Mouse (Mus musculus): ENCODE data around the gene Lin52. TPM values are rescaled to one million over a fixed set of nuclear protein-coding genes. Genes with fewer than 3 reads are reported as not detected.

Lin52 gene
- polyA plus RNA-seq, 1 experiment from 2014 or later, result 8.5 TPM

DNA sequence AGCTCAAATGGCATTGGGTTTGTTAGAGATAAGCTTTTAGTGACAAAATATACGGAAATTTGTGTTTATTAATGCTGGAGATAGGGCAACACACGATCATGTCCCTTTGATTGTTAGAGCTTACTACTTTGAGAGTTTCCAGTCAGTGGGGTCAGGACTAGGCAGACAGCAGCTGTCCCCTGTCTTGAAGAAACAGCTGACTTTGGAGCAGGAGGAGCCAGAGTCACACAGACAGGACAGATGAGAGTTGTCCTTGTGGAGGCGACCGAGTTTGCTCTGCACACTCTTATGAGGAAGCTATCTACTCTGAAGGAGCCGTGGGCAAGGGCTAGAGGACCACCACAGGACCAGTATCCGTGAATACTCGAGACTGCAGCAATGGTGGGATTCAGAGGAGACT is 27.7 kb downstream of the Lin52 start:
- Histone ChIP-seq H3K27ac (replicated peaks) (no peak overlapping the region), H3K4me3 (ENCODE audit: low read depth, low read length) (no peak overlapping the region), H3K9me3 (ENCODE audit: control insufficient read depth, low read length) (no peaks in the 10 kb centered on the region), H3K36me3 (ENCODE audit: control insufficient read depth, insufficient read depth, low read length) (no peaks in the 10 kb centered on the region; the same call in 1 of the 2 replicates), H3K27me3 (ENCODE audit: control insufficient read depth, insufficient read depth, low read length) (no peaks in the 10 kb centered on the region), H3K9ac (ENCODE audit: low read length) (no peak overlapping the region), H3K4me1 (replicated peaks; ENCODE audit: control insufficient read depth, insufficient read depth) (no peaks in the 10 kb centered on the region), H3K4me2 (replicated peaks; ENCODE audit: low read depth) (no peak overlapping the region)
- DNase-seq (ENCODE audit: low spot score) (no peak), ATAC-seq (ENCODE audit: low FRiP score, low TSS enrichment) (no peak)
- WGBS, result 80% methylated on average over 7 of the region's 7 CpGs
- TF ChIP-seq EP300 (optimal IDR thresholded peaks at IDR 0.05), result no peak
- TF ChIP-seq CTCF (IDR thresholded peaks at IDR 0.05; ENCODE audit: low read depth), result no peak

- DNase-seq (ENCODE audit: low spot score) (no peak), ATAC-seq (ENCODE audit: low FRiP score, low TSS enrichment) (no peak)
- H3K9ac ChIP-seq (ENCODE audit: low read length), result no peak overlapping the region
- H3K36me3 ChIP-seq (ENCODE audit: control insufficient read depth, insufficient read depth, low read length), result no peaks in the 10 kb centered on the region; the same call in 1 of the 2 replicates
- 52% methylated on average over 2 of the region's 2 CpGs for WGBS
- H3K9me3 ChIP-seq (ENCODE audit: control insufficient read depth, low read length), result no peaks in the 10 kb centered on the region
- H3K4me2 ChIP-seq (replicated peaks; ENCODE audit: low read depth), result no peak overlapping the region
- no peaks in the 10 kb centered on the region for H3K4me1 ChIP-seq (replicated peaks; ENCODE audit: control insufficient read depth, insufficient read depth)
- no peak overlapping the region for H3K27ac ChIP-seq (replicated peaks)
- H3K4me3 ChIP-seq (ENCODE audit: low read depth, low read length), result no peak overlapping the region
- no peaks in the 10 kb centered on the region for H3K27me3 ChIP-seq (ENCODE audit: control insufficient read depth, insufficient read depth, low read length)
- TF ChIP-seq EP300 (optimal IDR thresholded peaks at IDR 0.05) (no peak), CTCF (IDR thresholded peaks at IDR 0.05; ENCODE audit: low read depth) (no peak)
These were observed 30.0 kb downstream of the Lin52 start for GRCm38 (mm10) chr12:84481251-84481650.

DNA sequence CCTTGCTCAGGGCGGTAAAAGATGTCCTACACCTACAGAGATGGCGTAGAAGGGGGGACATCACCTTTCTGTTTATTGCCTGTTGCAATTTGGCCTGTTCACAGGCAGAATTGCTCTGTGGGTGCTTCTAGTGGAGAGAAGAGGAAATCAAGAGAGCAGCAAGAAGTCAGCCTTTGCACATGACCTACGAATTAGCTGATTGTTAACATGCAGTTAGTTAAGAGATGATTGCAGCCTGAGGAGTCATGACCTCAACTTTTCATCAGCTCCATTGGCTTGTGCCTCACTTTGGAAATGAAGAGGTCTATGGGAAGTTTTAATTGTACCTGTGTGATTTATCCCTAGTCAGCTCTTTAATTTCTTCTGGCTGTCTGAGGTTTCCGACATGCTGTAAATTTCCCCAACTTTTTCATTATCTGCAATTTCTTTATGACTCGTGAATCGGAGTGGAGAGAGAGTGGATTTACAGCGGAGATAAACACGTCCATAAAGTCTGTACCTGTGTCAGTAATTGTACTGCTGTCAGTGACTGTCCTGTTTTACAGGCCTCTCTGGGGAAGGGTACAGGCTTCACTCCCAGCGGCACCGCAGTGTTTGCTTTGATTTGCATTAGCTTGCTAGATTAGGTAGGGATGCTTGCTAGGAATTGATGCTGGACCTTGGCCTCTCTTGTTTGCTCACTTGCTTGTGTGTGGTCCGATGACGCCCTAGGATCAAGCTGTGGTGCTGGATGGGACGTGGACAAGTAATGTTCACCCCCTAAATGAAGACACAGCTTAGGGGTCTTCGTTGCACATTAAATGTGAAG is 31.8 kb downstream of the Lin52 start:
- Histone ChIP-seq H3K36me3 (ENCODE audit: control insufficient read depth, insufficient read depth, low read length) (no peaks in the 10 kb centered on the region; the same call in 1 of the 2 replicates), H3K4me1 (replicated peaks; ENCODE audit: control insufficient read depth, insufficient read depth) (no peaks in the 10 kb centered on the region), H3K27ac (replicated peaks) (no peak overlapping the region), H3K27me3 (ENCODE audit: control insufficient read depth, insufficient read depth, low read length) (no peaks in the 10 kb centered on the region), H3K4me3 (ENCODE audit: low read depth, low read length) (no peak overlapping the region), H3K9ac (ENCODE audit: low read length) (no peak overlapping the region), H3K4me2 (replicated peaks; ENCODE audit: low read depth) (no peak overlapping the region), H3K9me3 (ENCODE audit: control insufficient read depth, low read length) (no peaks in the 10 kb centered on the region)
- no peak for TF ChIP-seq EP300 (optimal IDR thresholded peaks at IDR 0.05)
- no peak for TF ChIP-seq CTCF (IDR thresholded peaks at IDR 0.05; ENCODE audit: low read depth)
- DNase-seq (ENCODE audit: low spot score) (no peak), ATAC-seq (ENCODE audit: low FRiP score, low TSS enrichment) (no peak)
- WGBS, result 77% methylated on average over 14 of the region's 14 CpGs

DNA sequence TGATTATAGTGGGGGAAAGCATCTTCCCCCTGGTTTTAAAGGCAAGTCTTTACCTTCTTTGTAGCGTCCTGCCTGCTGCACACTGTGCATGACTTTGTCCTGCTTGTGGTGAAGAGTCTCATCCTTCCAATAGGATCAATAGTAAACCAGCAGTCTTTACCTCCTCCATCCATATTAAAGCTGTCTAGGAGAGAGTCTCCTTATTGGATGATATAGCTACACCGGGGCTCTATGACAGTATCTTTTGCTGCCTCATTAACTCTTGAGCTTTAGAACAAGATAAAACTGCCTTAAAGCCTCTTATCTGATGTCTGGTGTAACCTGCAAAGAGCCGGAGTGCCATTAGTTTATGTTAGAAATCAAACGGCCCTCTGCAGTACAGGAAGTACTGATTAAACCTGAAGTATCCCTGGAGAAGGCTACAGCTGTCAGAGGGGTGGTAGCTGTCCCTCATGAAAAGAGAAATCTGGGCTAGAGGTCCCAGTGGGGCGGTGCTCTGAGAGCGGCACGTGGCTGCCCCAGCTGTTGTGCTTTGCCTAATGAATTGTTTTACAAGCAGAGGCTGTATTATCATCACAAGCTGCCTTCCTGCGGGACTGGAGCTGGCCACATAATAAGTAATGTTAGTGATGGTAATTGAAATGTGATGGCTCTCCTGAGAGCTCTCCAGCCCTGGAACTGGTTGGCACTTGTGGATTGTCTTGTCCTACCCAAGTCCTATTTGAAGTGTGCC is 36.3 kb downstream of the Lin52 start:
- no peak for DNase-seq (ENCODE audit: low spot score)
- TF ChIP-seq EP300 (optimal IDR thresholded peaks at IDR 0.05), result no peak
- TF ChIP-seq CTCF (IDR thresholded peaks at IDR 0.05; ENCODE audit: low read depth), result no peak
- Histone ChIP-seq H3K4me2 (replicated peaks; ENCODE audit: low read depth) (no peak overlapping the region), H3K9ac (ENCODE audit: low read length) (no peak overlapping the region), H3K9me3 (ENCODE audit: control insufficient read depth, low read length) (no peaks in the 10 kb centered on the region), H3K36me3 (ENCODE audit: control insufficient read depth, insufficient read depth, low read length) (no peaks in the 10 kb centered on the region; the same call in 1 of the 2 replicates), H3K4me1 (replicated peaks; ENCODE audit: control insufficient read depth, insufficient read depth) (no peaks in the 10 kb centered on the region), H3K27ac (replicated peaks) (no peak overlapping the region), H3K27me3 (ENCODE audit: control insufficient read depth, insufficient read depth, low read length) (no peaks in the 10 kb centered on the region), H3K4me3 (ENCODE audit: low read depth, low read length) (no peak overlapping the region)
- 29% methylated on average over 8 of the region's 8 CpGs for WGBS
- no peak for ATAC-seq (ENCODE audit: low FRiP score, low TSS enrichment)

GRCm38 (mm10) chr12:84496795-84497194 is 45.6 kb downstream of the Lin52 start:
- TF ChIP-seq EP300 (optimal IDR thresholded peaks at IDR 0.05), result no peak
- no peak for TF ChIP-seq CTCF (IDR thresholded peaks at IDR 0.05; ENCODE audit: low read depth)
- Histone ChIP-seq H3K4me2 (replicated peaks; ENCODE audit: low read depth) (no peak overlapping the region), H3K9ac (ENCODE audit: low read length) (no peak overlapping the region), H3K4me1 (replicated peaks; ENCODE audit: control insufficient read depth, insufficient read depth) (no peaks in the 10 kb centered on the region), H3K9me3 (ENCODE audit: control insufficient read depth, low read length) (no peaks in the 10 kb centered on the region), H3K4me3 (ENCODE audit: low read depth, low read length) (no peak overlapping the region), H3K27ac (replicated peaks) (no peak overlapping the region), H3K36me3 (ENCODE audit: control insufficient read depth, insufficient read depth, low read length) (no peaks in the 10 kb centered on the region), H3K27me3 (ENCODE audit: control insufficient read depth, insufficient read depth, low read length) (no peaks in the 10 kb centered on the region)
- ATAC-seq (ENCODE audit: low FRiP score, low TSS enrichment) (no peak), DNase-seq (ENCODE audit: low spot score) (no peak)
- 83% methylated on average over 1 of the region's 1 CpGs for WGBS
